Mouse (Mus musculus): ENCODE data around the gene Med12l.

Gene Med12l

GRCm38 (mm10) chr3:59261709-59262472 is 256.3 kb downstream of the Med12l start:
- no peak for DNase-seq

- DNase-seq = peak; percentile 24
Measured at GRCm38 (mm10) chr3:59262704-59263103, 257.1 kb downstream of the Med12l start, which contains the start of gene P2ry12. P2ry12 (minus strand) TSS chr3:59262871.

GRCm38 (mm10) chr3:59263417-59263816 is 257.8 kb downstream of the Med12l start:
- DNase-seq = no peak

- peak; percentile 67 for DNase-seq
Measured at GRCm38 (mm10) chr3:59263988-59264387, 258.4 kb downstream of the Med12l start.

GRCm38 (mm10) chr3:59270811-59271210 is 265.2 kb downstream of the Med12l start:
- no peak for DNase-seq

- DNase-seq = no peak
Measured at GRCm38 (mm10) chr3:59277502-59278253, 272.1 kb downstream of the Med12l start.

- DNase-seq = no peak
Measured at GRCm38 (mm10) chr3:59278254-59278533, 272.6 kb downstream of the Med12l start.

GRCm38 (mm10) chr3:59278620-59279019 is 273.0 kb downstream of the Med12l start:
- DNase-seq = no peak

- no peak for DNase-seq
Measured at GRCm38 (mm10) chr3:59290551-59290950, 284.9 kb downstream of the Med12l start.

GRCm38 (mm10) chr3:59293437-59294199 is 288.0 kb downstream of the Med12l start:
- no peak for DNase-seq

GRCm38 (mm10) chr3:59295699-59296562 is 290.3 kb downstream of the Med12l start:
- no peak for DNase-seq

- no peak for DNase-seq
Measured at GRCm38 (mm10) chr3:59296563-59297130, 291.0 kb downstream of the Med12l start.

- no peak for DNase-seq
Measured at GRCm38 (mm10) chr3:59297653-59298052, 292.0 kb downstream of the Med12l start.

GRCm38 (mm10) chr3:59304944-59305343 is 299.3 kb downstream of the Med12l start:
- DNase-seq = no peak

GRCm38 (mm10) chr3:59305518-59305917 is 299.9 kb downstream of the Med12l start:
- no peak for DNase-seq

- peak; percentile 87 for DNase-seq
Measured at GRCm38 (mm10) chr3:59312610-59313009, 307.0 kb downstream of the Med12l start.

- DNase-seq = no peak
Measured at GRCm38 (mm10) chr3:59316077-59316476, 310.5 kb downstream of the Med12l start.

- DNase-seq = no peak
Measured at GRCm38 (mm10) chr3:59321278-59321876, 315.8 kb downstream of the Med12l start.

GRCm38 (mm10) chr3:59328526-59328925 is 322.9 kb downstream of the Med12l start:
- DNase-seq = no peak

GRCm38 (mm10) chr3:59341647-59342427 is 336.2 kb downstream of the Med12l start:
- DNase-seq = no peak

- DNase-seq = no peak
Measured at GRCm38 (mm10) chr3:59343026-59343425, 337.4 kb downstream of the Med12l start.
